Mouse (Mus musculus) kidney, adult 9 months (tissue): ENCODE data around the gene Nol12.
A peak's percentile ranks its signal among the peaks of the same experiment; 100 is the strongest.

Experiments used
- DNase-seq: peaks from one replicate; pipeline ENCODE4 v3.0.0; 2022

Nol12 gene

DNA sequence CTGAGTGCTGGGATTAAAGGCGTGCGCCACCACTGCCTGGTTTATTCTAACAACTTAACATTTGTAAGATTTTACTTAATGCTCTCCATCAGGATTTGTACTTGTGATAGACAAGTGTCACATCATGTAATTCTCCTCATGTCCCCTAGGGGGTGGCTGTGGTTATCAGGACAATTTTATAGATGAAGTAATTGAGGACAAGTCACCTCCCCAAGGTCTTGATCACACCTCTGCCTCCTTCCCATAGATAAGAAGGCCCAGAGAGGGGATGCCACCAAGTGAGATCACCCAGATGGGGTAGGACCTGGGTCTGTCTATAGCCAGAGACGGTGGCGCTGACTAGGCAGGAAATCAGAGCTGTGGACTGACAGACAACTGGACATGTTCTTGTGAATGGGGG, 21.6 kb downstream of the Nol12 start:
- DNase-seq, result peak; percentile 35

DNA sequence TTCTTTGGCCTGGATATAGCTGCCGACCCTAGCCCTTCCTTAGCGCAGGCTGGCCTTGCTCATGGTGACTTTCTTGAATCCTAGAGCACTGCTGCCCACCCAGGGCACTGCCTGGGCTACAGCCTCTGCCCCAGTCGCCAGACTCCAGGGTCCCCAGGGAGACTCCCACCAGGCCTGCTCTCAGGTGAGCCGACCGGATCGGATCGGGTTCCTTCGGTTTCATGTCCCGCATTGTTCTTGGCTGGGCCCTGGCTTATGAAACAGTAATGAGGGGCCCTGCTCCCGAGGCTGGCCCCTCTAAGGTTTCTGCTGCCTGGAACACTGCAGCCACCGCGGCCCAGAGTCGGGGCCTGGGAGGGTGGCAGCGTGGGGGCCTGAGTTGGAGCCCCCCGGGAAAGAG, 22.3 kb downstream of the Nol12 start:
- DNase-seq, result no peak

DNA sequence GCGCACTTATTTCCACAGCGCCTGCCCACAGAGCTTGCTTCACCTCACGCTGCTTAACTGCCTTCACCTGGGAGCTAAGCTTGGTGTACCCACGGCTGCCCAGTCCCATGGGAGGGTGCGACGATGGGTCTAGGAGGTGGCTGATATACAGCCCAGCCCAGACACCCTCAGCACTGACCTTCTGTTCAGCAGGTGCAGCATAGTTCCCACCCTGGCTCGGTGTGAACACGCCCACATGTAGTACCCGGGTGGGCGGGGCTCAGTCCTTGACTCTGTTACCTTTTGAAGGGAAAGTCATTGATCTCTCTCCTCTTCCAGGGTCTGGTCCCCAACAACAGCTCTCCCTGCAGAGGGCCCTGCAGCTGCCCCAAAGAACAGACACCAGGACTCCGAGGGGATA, 24.8 kb downstream of the Nol12 start:
- no peak for DNase-seq

DNA sequence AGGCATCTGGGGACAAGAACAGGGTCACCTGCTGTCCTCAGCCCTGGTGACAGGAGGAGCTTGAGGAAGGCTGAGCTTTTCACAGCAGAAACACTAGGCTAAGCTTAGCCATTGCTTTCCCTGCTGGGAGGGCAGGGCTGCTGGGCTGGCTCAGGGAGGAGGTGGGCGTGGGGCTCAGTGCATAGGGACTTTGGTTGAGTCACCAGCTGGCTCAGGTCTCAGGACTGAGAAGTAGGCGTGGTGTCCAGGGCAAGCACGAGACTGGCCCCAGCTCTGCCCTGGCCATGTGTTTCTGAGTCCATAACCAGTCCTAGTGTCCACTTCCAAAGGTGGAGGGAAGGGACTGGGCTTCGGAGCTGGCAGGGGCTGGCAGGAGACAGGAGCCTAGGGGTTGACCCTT, 25.4 kb downstream of the Nol12 start:
- no peak for DNase-seq

DNA sequence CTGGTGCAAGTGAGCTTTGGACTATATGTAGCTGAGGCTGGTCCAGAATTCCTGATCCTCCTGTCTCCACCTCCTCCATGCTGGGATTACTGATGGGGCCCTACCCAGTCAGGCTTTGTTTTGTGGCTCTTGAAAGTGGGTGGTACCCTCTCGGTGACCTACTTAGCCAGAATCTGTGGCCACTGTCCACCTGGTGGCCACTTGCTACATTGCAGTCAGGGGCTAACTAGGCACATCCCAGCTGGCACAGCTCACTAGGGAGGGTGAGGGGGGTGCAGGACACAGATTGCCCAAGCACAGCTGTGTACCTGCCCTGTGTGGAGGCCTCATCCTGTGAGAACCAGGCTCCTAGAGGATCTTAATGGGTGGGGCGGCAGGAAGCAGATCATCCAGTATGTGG, 28.2 kb downstream of the Nol12 start:
- DNase-seq, result peak; percentile 69

DNA sequence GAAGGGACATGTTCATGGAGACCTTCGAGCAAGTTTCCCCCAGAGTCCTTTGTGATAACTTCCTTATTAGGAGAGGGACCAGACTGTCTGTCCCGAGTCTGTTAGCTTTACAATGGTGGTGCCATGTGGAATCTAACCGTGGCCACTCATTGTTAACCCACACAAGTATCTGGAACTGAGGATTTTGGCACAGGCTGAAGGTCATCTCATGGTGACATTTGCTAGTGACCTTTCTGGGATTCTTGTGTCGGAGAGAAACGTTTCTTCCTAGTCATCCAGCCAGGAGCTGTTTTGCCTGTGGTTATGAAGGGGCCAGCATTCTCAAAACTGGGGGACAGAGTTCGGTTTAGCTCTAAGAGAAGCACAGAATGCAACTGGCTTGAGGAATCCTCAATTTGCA, 36.9 kb downstream of the Nol12 start:
- DNase-seq, result no peak

DNA sequence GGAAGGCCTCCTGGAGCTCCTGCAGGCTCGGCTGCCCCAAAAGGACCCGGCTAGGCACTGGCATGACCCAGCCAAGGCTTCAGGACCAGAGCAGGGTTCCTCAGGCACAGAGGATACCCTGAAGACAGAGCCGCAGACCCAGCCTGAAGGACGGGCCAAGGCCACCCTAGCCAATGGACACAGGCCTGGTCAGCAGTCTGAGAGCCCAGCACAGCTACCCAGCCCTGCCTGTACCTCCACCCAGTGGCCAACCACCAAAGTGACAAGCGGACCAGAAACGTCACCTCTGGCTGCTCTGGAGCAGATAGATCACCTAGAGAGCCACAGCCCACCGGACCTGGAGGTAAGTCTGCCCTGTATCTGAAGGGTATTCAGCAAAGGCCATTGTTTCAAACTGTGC, 39.2 kb downstream of the Nol12 start:
- DNase-seq, result no peak

DNA sequence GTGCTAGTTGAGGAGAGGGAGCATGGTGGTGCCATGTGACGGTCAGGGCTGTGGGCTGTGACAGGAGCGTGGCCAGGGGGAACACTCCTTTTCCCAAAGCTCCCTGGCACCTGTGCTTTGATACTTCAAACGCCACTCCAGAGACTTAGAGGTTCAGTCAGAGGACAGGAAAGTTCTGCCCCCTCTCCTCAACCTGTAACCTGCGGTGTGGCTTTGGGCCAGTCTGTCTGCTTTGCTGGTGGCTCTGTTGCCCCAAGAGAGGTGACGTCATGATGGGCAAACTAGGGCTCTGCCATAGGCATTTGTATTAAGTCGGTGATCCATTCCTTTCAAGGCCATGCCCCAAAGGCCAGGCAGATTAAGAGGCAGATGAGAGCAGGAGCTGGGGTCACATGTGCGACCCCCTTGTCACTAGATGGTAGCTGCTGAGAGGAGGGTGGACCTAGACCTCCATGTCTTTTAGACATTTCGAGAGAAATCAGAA, 43.0 kb downstream of the Nol12 start:
- DNase-seq, result no peak

DNA sequence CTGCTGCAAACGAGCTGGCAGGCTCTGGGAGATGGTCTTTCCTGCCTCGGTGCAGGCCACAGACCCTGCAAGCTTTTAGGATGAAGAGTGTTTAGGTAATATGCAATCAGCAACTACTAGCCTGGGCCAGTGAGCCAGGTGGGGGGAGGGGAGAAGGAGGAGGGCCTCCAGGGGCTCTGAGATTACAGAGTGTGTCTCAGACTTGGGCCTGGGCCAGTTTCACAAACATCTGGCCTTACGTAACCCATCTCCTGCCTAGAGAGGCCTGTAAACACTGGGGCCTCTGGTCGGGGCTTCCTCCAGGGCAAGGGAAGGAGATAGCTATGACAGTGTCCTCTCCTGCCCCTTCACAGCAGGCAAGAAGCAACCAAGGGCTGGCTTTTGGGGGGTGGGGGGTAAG, 44.1 kb downstream of the Nol12 start:
- DNase-seq, result peak; percentile 68

DNA sequence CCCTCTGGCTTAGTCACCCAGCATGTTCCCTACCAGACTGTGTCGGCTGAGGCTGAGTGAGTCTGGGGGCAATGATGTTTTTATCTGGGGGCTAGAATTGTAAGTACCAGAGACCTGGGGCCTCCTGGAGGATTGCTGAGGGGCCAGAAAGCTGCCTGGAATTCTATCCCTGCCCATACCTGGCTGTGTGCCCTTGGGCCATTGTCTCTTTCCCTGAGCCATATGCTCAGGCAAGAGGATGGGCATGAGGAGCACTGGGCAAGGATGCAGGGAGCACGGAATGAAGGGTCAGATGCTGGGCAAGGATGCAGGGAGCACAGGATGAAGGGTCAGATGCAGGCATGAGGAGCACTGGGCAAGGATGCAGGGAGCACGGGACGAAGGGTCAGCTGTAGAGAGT, 45.4 kb downstream of the Nol12 start:
- DNase-seq, result no peak

DNA sequence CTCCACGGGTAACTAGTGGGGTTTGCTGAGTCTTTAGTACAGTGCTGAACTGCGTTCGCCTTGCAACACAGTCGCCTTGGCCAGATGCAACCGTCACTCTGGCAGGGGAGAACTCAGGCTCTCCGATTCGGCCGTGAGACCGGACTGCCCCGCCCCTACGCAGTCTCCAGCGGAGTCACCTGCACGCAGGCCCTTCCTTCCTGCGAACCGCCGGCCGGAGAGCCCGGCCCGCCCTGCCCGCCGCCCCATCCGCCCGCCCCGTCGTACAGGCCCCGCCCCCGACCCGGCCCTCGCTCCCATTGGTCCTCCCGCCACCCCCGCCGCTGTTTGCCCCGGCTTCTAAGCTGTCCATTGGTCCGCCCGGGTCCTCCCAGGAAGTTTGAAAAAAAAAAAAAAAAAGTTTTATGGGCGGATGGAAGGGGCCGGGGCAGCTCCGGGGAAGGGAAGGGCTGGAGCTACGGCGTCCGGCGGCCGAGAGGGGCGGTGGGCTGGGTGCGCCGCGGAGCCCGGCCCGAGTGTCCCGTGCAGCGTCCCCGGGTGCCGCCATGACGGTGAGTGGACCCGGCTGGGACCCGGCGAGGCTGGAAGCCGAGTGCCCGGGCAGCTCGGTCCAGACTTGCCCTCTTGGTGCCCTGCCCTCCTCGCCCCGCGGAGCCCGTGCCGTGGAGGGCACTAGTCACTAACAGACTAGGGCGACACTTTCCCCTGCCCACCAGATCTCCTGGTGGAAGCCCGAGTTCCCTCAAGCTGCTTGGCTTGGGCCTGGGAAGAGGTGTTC, 48.1 kb downstream of the Nol12 start:
- DNase-seq, result peak; percentile 92

DNA sequence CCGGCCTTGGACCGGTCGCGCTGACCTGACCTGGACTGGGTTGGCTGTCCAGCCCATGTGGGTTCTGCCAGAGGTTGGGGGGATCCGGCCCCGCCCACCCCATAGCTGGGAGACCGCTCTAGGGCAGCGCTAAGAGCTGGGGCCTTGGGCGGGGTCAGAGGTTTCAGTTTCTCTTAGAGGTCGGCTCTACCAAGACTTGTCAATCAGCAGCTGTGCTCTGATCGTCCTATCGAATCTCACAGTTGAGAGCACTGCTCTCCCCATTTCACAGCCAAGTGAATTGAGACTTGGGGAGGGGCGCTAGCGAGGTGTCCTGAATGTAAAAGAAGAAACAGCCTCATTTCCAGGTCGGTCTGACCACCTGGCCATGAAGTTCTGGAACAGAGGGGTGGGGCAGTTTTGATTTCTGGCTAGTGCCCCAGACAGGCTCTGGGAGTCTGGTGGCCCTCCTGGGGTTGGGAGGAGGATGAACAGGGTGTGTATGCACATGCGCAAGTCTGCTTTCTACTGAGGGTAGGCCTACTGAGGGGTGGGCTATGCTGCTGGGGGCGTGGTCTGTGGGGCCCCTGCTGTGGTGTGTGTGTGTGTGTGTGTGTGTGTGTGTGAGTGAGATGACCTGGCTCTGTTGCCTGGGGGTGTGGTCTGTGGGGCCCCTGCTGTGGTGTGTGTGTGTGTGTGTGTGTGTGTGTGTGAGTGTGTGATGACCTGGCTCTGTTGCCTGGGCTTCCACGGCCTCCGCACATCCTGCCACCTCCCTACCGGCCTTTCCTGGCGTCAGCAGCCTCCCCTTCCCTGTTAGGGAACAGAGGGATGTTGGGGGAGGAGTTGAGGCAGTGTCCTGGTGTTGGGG, 48.9 kb downstream of the Nol12 start:
- DNase-seq, result peak; percentile 60

DNA sequence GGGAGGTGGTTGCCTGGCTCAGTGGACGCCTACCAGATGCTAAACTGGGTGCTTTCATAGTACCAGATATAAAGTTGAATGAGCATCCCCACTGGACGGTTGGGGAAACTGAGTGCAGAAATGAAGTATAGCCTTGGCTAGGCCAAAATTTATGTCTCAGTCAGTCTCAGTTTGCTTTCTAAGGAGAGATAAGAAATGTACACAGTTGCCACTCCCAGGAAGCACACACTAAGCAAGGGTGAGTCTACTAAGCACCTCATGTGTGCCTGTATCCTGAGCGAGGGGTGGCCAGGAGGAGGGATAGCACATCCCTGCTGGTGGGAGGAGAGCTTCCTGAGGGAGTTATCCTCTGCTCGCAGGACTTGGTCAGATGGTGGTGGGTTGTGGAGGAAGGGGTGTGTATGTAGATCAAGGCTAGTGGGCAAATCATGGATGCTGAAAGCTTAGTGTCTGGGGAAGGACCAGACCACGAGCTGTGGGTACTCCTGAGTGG, 49.6 kb downstream of the Nol12 start:
- no peak for DNase-seq

DNA sequence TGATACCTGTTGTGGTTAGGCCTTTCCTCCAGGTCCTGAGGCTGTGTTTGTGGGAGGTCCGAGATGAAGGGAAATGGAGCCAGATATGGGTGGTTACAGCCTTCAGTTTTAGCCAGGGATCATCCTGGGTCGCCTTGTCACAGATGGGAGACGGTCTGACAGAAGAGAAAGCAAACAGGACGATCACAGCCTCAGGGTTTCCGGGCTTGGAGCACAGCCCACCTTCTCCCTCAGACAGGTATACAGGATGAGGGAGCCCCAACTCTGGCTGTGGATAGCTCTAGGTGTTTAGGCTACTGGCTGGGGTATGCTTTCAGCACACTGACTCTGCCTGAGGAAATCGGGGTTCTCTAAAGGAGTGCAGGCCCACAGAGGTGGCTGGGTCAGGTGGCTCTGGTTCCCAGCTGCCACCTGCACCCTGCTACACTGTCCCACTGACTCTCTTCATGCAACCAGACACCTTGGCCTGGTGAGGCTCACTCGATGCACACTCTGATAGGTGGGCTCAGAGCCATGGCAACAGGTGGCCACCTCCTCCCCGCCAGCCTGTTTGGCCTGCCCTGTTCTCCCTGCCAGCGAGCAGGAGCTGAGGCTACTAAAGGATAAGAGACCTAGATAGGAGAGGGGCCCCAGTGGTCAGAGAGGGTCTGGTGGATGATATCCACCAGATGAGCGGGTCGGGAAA, 51.9 kb downstream of the Nol12 start:
- DNase-seq, result peak; percentile 45

DNA sequence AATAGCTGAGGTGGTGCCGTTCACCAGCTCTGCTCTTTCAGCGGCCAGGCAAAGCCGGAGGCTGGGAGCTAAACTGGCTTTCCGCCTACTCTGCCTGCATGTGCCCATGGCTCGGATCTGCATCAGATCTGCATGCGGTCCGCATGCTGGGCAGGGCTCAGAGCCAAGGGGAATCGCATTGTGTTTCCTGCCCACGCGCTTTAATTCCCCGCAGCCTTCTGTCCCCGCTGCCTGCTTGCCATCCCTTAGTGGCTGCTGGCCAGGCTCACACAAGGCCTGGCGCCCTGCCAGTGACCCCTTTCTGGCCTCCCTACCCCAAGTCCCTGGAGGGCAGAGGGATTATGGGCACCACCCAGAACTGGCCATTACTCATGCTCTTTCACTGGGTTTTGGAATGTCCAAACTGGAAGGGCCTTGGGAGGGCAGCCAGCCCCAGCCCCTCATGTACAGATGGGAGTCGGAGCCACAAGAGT, 53.8 kb downstream of the Nol12 start:
- DNase-seq, result peak; percentile 64

DNA sequence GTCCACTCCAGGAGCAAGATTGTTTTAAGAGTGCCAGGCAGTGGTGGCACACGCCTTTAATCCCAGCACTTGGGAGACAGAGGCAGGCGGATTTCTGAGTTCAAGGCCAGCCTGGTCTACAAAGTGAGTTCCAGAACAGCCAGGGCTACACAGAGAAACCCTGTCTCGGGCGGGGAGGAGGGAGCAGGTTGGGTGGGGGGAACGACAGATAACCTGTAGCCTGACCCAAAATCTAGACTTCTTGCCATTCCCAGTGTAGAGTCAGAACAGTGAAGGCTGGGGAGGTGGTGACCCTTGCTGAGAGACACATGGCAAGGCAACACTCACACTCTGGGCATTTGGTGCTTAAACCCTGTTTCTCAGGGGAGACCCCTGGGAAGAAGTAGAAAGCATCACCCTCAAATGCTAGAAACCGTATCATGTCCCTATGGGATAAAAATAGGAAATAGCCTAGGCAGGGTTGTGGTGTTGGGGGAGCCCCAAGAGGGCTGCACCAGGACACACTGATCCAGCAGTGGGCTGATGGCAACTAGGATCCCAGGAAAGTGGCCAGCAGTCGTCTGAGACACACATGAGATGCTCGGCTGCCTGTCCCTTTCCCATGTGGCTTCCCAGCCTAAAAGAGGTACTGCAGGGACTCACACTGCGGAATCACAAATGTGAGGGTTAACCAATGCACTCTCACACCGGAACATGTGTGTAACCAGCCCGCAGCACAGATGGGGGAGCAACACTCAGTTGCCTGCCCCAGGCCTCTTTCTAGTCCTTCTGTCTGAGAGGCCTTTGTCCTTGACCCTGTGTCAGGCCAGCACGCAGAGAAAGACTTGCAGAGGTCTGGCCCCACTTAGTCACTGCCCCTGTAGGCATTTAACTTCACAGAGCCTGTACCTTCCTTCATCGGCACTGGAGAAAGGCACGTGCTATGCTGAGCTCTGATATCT, 54.7 kb downstream of the Nol12 start:
- no peak for DNase-seq

DNA sequence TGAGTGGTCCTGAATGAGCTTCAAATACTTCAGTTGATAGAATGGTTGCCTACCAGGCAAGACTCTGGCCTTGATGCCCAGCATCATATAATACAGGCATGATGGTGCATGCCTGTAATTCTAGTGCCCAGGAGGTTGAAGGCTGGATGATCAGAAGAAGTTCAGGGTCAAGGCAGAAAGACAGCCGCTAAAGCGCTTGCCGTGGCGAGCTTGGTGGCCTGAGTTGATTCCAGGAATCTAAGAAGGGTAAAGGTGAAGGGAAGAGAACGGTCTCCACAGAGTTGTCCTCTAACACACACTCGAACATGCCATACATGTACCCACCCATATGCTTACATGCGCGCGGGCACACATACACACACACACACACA, 55.3 kb downstream of the Nol12 start:
- no peak for DNase-seq

DNA sequence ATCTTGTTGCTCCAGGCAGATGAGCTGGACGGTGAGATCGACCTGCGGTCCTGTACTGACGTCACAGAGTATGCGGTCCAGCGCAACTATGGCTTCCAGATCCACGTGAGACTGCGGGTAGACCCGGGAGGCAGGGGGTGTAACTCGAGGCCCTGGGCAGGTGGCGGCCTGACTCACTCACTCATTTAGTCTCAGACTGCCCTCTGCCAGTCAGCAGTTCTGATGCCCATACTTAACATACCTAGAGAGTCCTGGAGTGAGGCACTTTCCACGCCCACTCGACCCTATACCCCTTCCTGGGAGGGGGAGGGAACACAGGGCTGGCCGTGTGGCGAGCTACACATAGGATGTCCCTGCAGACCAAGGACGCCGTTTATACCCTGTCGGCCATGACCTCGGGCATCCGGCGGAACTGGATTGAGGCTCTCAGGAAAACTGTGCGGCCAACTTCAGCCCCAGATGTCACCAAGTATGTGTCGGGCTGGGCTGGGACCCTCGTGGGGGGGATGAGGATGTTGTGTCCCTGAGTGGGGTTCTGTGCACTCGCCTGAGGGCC, 56.3 kb downstream of the Nol12 start:
- no peak for DNase-seq

DNA sequence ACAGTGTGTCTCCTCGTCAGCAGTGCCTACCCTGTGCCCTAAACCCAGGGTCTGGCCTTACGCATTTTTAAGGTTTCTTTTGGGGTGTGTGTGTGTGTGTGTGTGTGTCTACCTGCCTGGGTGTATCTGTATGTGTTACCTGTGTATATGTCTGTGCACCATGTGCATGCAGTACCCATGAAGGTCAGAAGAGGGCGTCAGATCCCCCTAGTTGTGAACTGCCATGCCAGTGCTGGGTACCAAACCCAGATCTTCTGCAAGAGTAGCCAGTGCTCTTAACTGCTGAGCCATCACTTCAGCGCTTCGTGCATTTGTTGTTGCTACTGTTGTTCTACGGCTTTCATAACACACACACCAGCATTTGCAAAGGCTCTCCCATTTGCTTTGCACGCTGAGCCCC, 57.5 kb downstream of the Nol12 start:
- no peak for DNase-seq

DNA sequence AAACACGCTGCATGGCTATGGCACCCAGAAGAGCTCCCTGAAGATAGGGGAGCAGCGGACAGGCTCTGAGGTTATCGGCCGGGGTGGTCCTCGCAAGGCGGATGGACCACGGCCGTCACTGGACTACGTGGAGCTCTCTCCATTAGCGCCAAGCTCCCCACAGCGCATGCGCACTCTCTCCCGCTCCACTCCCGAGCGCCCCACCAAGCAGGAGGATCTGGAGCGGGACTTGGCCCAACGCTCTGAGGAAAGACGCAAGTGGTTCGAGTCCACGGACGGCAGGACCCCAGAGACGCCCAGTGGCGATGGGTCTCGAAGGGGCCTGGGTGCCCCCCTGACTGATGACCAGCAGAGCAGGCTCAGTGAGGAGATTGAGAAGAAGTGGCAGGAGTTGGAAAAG, 58.2 kb downstream of the Nol12 start:
- DNase-seq, result no peak
